Mouse (Mus musculus) gastrocnemius, postnatal 36 days (tissue): Measurements from ENCODE around the gene Atxn7l3. TPM values are rescaled to one million over a fixed set of nuclear protein-coding genes. Genes with fewer than 3 reads are reported as not detected.
"Not testable (repeated sequence)": the region's sequence is repeated elsewhere in the genome, so short reads cannot be mapped to it uniquely, and the experiment has no call there.

Experiments
- DNase-seq, 2 experiments: peaks; one replicate each; pipeline ENCODE4 v3.0.0; 2022
- intact Hi-C: fragments of 180-260 bp; cut with DNase I; formaldehyde crosslinking; loops from one replicate; pipeline ENCODE4 v1.15.1; 2025
- total RNA-seq, 2 experiments: library from RNA; stranded (reverse); gene quantifications; 2 replicates each; pipeline ENCODE4 v1.2.3; 2021

Atxn7l3 gene
- total RNA-seq, 2 experiments from 2014 or later: 11.4 to 11.9 TPM

GRCm38 (mm10) chr11:102297577-102298556 is 1.4 kb upstream of the Atxn7l3 start:
- intact Hi-C loops: no loop called here
- DNase-seq: no peak

- intact Hi-C loops: no loop called here
- peak in 1 of 2 experiments; percentile 50 for DNase-seq
These were observed 596 bp downstream of the Atxn7l3 start for GRCm38 (mm10) chr11:102295598-102296471.

GRCm38 (mm10) chr11:102294887-102295597 is 1.4 kb downstream of the Atxn7l3 start:
- intact Hi-C loops: no loop called here
- no peak for DNase-seq

GRCm38 (mm10) chr11:102294416-102294815 is 2.0 kb downstream of the Atxn7l3 start:
- intact Hi-C loops: no loop called here
- DNase-seq: no peak

GRCm38 (mm10) chr11:102293971-102294370 is 2.5 kb downstream of the Atxn7l3 start:
- no peak for DNase-seq
- intact Hi-C loops: no loop called here

GRCm38 (mm10) chr11:102291051-102291535 is 5.3 kb downstream of the Atxn7l3 start:
- intact Hi-C loops: no loop called here
- DNase-seq: no peak

- DNase-seq: no peak
- intact Hi-C loops: no loop called here
These were observed 6.3 kb downstream of the Atxn7l3 start for GRCm38 (mm10) chr11:102290141-102290540.

- intact Hi-C loops: no loop called here
- DNase-seq: no peak
These were observed 6.8 kb downstream of the Atxn7l3 start for GRCm38 (mm10) chr11:102289511-102290100.

- DNase-seq: no peak
- intact Hi-C loops: no loop called here
These were observed 7.5 kb downstream of the Atxn7l3 start for GRCm38 (mm10) chr11:102288913-102289312.

- DNase-seq: no peak
These were observed 8.2 kb downstream of the Atxn7l3 start for GRCm38 (mm10) chr11:102288027-102288804.

GRCm38 (mm10) chr11:102287485-102287884 is 8.9 kb downstream of the Atxn7l3 start:
- intact Hi-C loops: no loop called here
- no peak for DNase-seq

More at GRCm38 (mm10) chr11:102288027-102288804, 8.2 kb downstream of the Atxn7l3 start:
- intact Hi-C loops: no loop called here

- peak in 1 of 2 experiments; percentile 47 for DNase-seq
- intact Hi-C loops: no loop called here
These were observed 11.2 kb downstream of the Atxn7l3 start for GRCm38 (mm10) chr11:102285095-102285834.

GRCm38 (mm10) chr11:102284501-102285094 is 11.8 kb downstream of the Atxn7l3 start, which contains the start of gene Tmub2:
Gene Tmub2 (plus strand): TSS chr11:102284931.
- intact Hi-C loops: no loop called here

GRCm38 (mm10) chr11:102283922-102284321 is 12.5 kb downstream of the Atxn7l3 start:
- DNase-seq: no peak
- intact Hi-C loops: no loop called here

More at GRCm38 (mm10) chr11:102284501-102285094, 11.8 kb downstream of the Atxn7l3 start, which contains the start of gene Tmub2:
- peak; percentile 90 for DNase-seq

GRCm38 (mm10) chr11:102280267-102280666 is 16.2 kb downstream of the Atxn7l3 start:
- intact Hi-C loops, DNase-seq: not testable (repeated sequence)

- no peak for DNase-seq
- intact Hi-C loops: no loop called here
These were observed 16.8 kb downstream of the Atxn7l3 start for GRCm38 (mm10) chr11:102279595-102279994.

GRCm38 (mm10) chr11:102277754-102278153 is 18.7 kb downstream of the Atxn7l3 start:
- DNase-seq: peak in 1 of 2 experiments; percentile 21
- intact Hi-C loops: no loop called here
